Mouse (Mus musculus): ENCODE measurements around the gene Mphosph9. TPM values are rescaled to one million over a fixed set of nuclear protein-coding genes. Genes with fewer than 3 reads are reported as not detected.

Mphosph9 gene
- total and polyA plus RNA-seq, 2 experiments from 2014 or later: 7.8 to 23.6 TPM

- WGBS: 88% methylated on average over 9 of the region's 9 CpGs
- ATAC-seq (no peak), DNase-seq (no peak)
- H3K4me2 ChIP-seq (ENCODE audit: low read depth): no peak overlapping the region
- no peak for TF ChIP-seq CTCF (IDR thresholded peaks at IDR 0.05; ENCODE audit: low read depth)
- no peak overlapping the region for H3K4me3 ChIP-seq (ENCODE audit: low read depth, low read length)
- no peaks in the 10 kb centered on the region for H3K27me3 ChIP-seq (ENCODE audit: insufficient read depth, low read length)
- H3K27ac ChIP-seq (ENCODE audit: low read depth, low read length): no peak overlapping the region
- H3K9me3 ChIP-seq (ENCODE audit: low read length): no peaks in the 10 kb centered on the region
- H3K36me3 ChIP-seq (ENCODE audit: insufficient read depth): no peaks in the 10 kb centered on the region; the same call in 1 of the 2 replicates
- H3K4me1 ChIP-seq (ENCODE audit: insufficient read depth): peaks cover 4% of the 10 kb centered on the region
- no peak overlapping the region for H3K9ac ChIP-seq
Observed at GRCm38 (mm10) chr5:124243236-124243901, 84.4 kb downstream of the Mphosph9 start.

- DNase-seq (no peak), ATAC-seq (peak; percentile 38)
- H3K9me3 ChIP-seq (ENCODE audit: low read length): no peaks in the 10 kb centered on the region
- H3K9ac ChIP-seq: no peak overlapping the region
- WGBS: 15% methylated on average over 10 of the region's 10 CpGs
- H3K4me1 ChIP-seq (ENCODE audit: insufficient read depth): no peaks in the 10 kb centered on the region; the same call in 1 of the 2 replicates
- no peak for TF ChIP-seq CTCF (IDR thresholded peaks at IDR 0.05; ENCODE audit: low read depth)
- H3K4me2 ChIP-seq (ENCODE audit: low read depth): no peak overlapping the region
- H3K36me3 ChIP-seq (ENCODE audit: insufficient read depth): no peaks in the 10 kb centered on the region; the same call in 1 of the 2 replicates
- H3K4me3 ChIP-seq (ENCODE audit: low read depth, low read length): no peak overlapping the region
- no peaks in the 10 kb centered on the region for H3K27me3 ChIP-seq (ENCODE audit: insufficient read depth, low read length)
- H3K27ac ChIP-seq (ENCODE audit: low read depth, low read length): no peak overlapping the region
Observed at GRCm38 (mm10) chr5:124241686-124242444, 85.9 kb downstream of the Mphosph9 start.

DNA sequence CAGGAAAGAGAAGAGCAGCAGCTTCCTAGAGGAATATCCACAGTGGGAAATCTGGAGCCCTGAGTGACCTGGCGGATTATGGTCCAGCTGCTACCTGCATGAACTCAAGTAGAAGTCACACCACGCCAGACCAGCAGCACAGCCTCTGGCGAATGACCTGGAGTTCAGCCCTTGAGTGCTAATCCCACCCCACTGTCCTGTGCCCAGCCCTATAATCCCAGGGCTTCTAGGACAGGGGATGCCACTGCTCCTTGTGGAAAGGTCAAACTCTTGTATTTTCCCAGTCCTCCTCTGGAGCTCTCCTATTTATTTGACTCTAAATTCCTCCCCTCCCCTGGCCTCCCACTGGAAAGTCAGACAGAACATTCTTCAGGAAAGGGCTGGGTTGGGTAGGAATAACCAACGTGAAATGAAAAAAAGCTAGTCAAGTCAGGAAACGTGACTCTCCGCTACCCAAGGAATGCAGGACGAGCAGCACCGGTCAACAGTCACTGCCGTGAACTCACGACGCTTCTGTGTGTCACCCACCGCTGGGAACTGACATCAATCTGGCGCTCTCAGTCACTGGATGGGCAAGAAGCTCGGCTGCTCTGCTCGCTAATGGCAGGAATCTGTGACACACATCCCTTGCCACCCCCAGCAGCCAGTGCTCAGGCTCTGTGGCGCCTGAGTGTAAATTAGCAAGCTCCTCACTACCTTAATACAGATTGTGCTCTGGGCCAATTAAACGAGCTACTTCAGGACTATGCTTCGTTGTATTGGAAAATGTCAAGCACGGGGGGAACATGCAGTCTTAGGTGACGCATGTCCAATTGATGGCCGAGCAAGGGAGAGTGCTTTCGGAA lies 86.7 kb downstream of the Mphosph9 start:
- no peak for TF ChIP-seq CTCF (IDR thresholded peaks at IDR 0.05; ENCODE audit: low read depth)
- H3K9ac ChIP-seq: no peak overlapping the region
- peak overlapping the region; percentile 19 for H3K4me2 ChIP-seq (ENCODE audit: low read depth)
- no peaks in the 10 kb centered on the region for H3K9me3 ChIP-seq (ENCODE audit: low read length)
- H3K4me1 ChIP-seq (ENCODE audit: insufficient read depth): no peaks in the 10 kb centered on the region; the same call in 1 of the 2 replicates
- H3K4me3 ChIP-seq (ENCODE audit: low read depth, low read length): no peak overlapping the region
- peak; percentile 54 for ATAC-seq
- H3K27me3 ChIP-seq (ENCODE audit: insufficient read depth, low read length): no peaks in the 10 kb centered on the region
- no peaks in the 10 kb centered on the region; the same call in 1 of the 2 replicates for H3K36me3 ChIP-seq (ENCODE audit: insufficient read depth)
- 22% methylated on average over 22 of the region's 22 CpGs for WGBS
- no peak for DNase-seq
- no peak overlapping the region for H3K27ac ChIP-seq (ENCODE audit: low read depth, low read length)

GRCm38 (mm10) chr5:124236180-124236579 lies 91.6 kb downstream of the Mphosph9 start:
- H3K9ac ChIP-seq: no peak overlapping the region
- 84% methylated on average over 4 of the region's 4 CpGs for WGBS
- H3K4me3 ChIP-seq (ENCODE audit: low read depth, low read length): no peak overlapping the region
- no peak overlapping the region for H3K27ac ChIP-seq (ENCODE audit: low read depth, low read length)
- DNase-seq (no peak), ATAC-seq (no peak)
- no peak for TF ChIP-seq CTCF (IDR thresholded peaks at IDR 0.05; ENCODE audit: low read depth)
- H3K27me3 ChIP-seq (ENCODE audit: insufficient read depth, low read length): no peaks in the 10 kb centered on the region
- H3K4me1 ChIP-seq (ENCODE audit: insufficient read depth): 0 out of 2 replicates have a peak, but pooled peaks cover 4% of the 10 kb centered on the region
- H3K9me3 ChIP-seq (ENCODE audit: low read length): no peaks in the 10 kb centered on the region
- H3K4me2 ChIP-seq (ENCODE audit: low read depth): no peak overlapping the region
- H3K36me3 ChIP-seq (ENCODE audit: insufficient read depth): no peaks in the 10 kb centered on the region

DNA sequence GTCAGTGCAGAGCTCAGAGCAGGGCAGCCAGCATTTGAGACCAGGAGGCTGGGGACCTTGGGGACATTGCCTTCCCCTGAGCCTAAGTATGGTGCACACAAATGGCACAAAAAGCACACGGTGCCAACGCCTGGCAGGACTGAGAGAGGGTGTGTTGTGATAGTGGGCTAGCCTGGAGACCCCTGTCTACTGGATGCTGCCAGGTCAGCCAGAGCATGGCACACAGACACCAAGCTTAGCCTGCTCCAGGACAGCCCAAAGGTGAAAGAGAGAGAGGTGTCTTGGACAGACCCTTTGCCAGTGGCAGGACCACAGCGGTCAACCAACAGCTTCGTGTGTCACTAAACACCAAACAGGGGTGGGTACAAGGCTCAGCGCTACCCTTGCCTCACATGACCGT lies 93.0 kb downstream of the Mphosph9 start:
- no peaks in the 10 kb centered on the region for H3K9me3 ChIP-seq (ENCODE audit: low read length)
- H3K4me3 ChIP-seq (ENCODE audit: low read depth, low read length): no peak overlapping the region
- H3K36me3 ChIP-seq (ENCODE audit: insufficient read depth): no peaks in the 10 kb centered on the region
- H3K4me2 ChIP-seq (ENCODE audit: low read depth): no peak overlapping the region
- ATAC-seq (no peak), DNase-seq (no peak)
- H3K27ac ChIP-seq (ENCODE audit: low read depth, low read length): no peak overlapping the region
- no peak for TF ChIP-seq CTCF (IDR thresholded peaks at IDR 0.05; ENCODE audit: low read depth)
- WGBS: 94% methylated on average over 6 of the region's 6 CpGs
- 0 out of 2 replicates have a peak, but pooled peaks cover 4% of the 10 kb centered on the region for H3K4me1 ChIP-seq (ENCODE audit: insufficient read depth)
- H3K27me3 ChIP-seq (ENCODE audit: insufficient read depth, low read length): no peaks in the 10 kb centered on the region
- H3K9ac ChIP-seq: no peak overlapping the region

- Histone ChIP-seq H3K4me2 (ENCODE audit: low read depth) (no peak overlapping the region), H3K9me3 (ENCODE audit: low read length) (no peaks in the 10 kb centered on the region), H3K27ac (ENCODE audit: low read depth, low read length) (no peak overlapping the region), H3K4me1 (ENCODE audit: insufficient read depth) (0 out of 2 replicates have a peak, but pooled peaks cover 4% of the 10 kb centered on the region), H3K9ac (no peak overlapping the region), H3K4me3 (ENCODE audit: low read depth, low read length) (no peak overlapping the region), H3K36me3 (ENCODE audit: insufficient read depth) (no peaks in the 10 kb centered on the region), H3K27me3 (ENCODE audit: insufficient read depth, low read length) (no peaks in the 10 kb centered on the region)
- TF ChIP-seq CTCF (IDR thresholded peaks at IDR 0.05; ENCODE audit: low read depth): no peak
- ATAC-seq (no peak), DNase-seq (no peak)
- WGBS: 59% methylated on average over 12 of the region's 12 CpGs
Observed at GRCm38 (mm10) chr5:124233874-124234661, 93.7 kb downstream of the Mphosph9 start.
